Mouse (Mus musculus) adrenal gland, postnatal 0 days (tissue): ENCODE results near the gene Txndc16. TPM values are rescaled to one million over a fixed set of nuclear protein-coding genes. Genes with fewer than 3 reads are reported as not detected.

ENCODE experiments used
- polyA plus RNA-seq: library from polyadenylated mRNA; unstranded; fragments of >200 nt; fragmentation: Nextera tagmentation; extraction: Ambion mirVana; gene quantifications from 2 replicates; pipeline ENCODE4 v1.2.1, GENCODE M21; 2015

The Txndc16 gene
- 16.6 and 25.2 TPM in 2 replicates for polyA plus RNA-seq

DNA sequence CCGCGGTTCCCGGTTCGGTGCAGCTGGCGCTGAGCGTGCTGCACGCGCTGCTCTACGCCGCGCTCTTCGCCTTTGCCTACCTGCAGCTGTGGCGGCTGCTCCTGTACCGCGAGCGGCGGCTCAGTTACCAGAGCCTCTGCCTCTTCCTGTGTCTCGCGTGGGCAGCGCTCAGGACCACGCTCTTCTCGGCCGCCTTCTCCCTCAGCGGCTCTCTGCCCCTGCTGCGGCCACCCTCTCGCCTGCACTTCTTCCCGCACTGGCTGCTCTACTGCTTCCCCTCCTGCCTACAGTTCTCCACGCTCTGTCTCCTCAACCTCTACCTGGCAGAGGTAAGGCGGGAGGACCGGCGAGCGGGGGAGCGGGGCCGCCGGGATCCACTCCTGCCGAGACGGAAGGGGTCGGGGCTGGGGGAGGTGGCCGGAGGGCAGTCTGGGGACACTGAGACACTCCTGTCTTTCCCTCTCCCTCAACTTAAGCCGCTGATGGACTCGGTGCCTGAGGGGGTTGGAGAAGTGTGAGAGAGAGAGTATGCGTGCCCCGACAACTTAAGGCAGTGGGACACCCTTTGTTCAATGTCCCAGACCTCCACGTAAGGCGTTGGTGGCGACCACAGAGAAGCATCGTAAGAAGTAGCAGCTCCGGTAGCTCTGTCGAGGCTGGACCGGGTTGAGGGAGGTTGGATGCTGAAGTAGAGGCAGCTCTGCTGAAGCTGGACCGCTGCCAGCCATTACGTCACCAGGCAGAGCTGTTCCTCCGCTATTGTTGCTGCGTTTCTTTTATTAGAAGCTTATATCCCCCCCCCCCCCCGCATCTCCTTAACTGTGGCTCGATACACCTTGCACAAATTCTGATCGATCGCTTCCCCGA, at the start of gene Txndc16:
Gene Txndc16 (minus strand): TSS at position 239 of the 867 bp plus-strand sequence.

DNA sequence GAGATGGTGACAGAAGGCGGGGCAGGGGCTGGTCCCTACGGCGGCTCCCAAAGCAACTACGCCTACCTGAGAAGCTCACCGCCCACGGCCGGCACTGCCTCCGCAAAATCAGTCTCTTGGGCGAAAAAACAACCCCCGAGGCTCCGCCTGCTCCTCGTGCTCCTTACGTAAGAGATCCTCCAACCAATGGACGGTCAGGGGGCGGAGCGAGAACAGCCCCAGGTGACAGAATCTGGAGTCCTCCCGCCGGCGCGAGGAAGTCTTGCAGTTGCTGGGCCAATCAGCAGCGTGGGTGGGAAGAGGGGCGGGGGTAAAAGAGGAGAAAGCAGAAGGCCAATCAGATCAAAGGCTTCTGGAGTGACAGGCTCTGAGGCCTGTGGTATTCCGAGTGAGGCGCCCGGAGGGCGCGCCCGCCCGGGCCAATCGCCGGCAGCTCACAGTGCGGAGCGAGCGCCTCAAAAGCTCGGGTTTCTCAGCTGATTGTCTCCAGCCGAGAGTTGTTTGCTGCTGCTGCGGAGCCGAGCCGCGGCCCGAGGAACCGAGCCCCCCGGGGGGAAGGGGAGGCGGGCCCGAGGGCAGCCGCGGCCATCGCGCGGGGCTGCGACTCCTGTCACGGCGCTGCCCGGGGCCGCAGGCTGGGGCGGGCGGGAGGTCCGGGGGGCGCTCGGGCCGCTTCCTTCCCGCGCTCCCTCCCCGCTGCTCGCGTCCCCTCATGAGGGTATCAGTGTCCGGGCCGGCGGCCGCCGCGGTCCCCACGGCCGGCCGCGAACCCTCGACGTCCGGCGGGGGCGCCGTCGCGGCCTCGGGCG, 643 bp downstream of the Txndc16 start, which contains the start of gene Gpr137c:
Gene Gpr137c (plus strand): TSS at position 437 of the 809 bp plus-strand sequence.

Other genes starting within 250 kb of the Txndc16 start
- gene Ptger2, start 232.1 kb downstream of the Txndc16 start, polyA plus RNA-seq, result 0.20 and 0.65 TPM in 2 replicates
- gene Gpr137c, start 611 bp downstream of the Txndc16 start, polyA plus RNA-seq, result 1.8 and 2.4 TPM in 2 replicates
- 23.1 and 33.6 TPM in 2 replicates for gene Ero1l, start 98.4 kb upstream of the Txndc16 start, polyA plus RNA-seq
- gene Psmc6, start 109.5 kb upstream of the Txndc16 start, polyA plus RNA-seq, result 169 and 217 TPM in 2 replicates
- gene Styx, start 130.8 kb upstream of the Txndc16 start, polyA plus RNA-seq, result 44.5 and 66.6 TPM in 2 replicates
- gene Gnpnat1, start 184.6 kb upstream of the Txndc16 start, polyA plus RNA-seq, result 46.3 and 55.0 TPM in 2 replicates